Mouse (Mus musculus) bone marrow, adult 2 months (tissue): ENCODE measurements around the gene Clec4a3.
"Not testable (repeated sequence)": the region's sequence is repeated elsewhere in the genome, so short reads cannot be mapped to it uniquely, and the experiment has no call there.

Experiments used
- CTCF ChIP-seq: fragments of 200-500 bp; IDR thresholded peaks from 2 replicates; pipeline ENCODE4 v1.5.1; 2011; ENCODE audit warnings: low read length, control low read depth; ENCODE audit not compliant: control insufficient read depth, insufficient read depth
- POLR2A ChIP-seq: fragments of 200-500 bp; IDR thresholded peaks from 2 replicates; pipeline ENCODE4 v1.6.1; 2011; ENCODE audit warnings: low read depth, mild to moderate bottlenecking, control low read depth, low read length, borderline replicate concordance; ENCODE audit not compliant: control insufficient read depth

DNA sequence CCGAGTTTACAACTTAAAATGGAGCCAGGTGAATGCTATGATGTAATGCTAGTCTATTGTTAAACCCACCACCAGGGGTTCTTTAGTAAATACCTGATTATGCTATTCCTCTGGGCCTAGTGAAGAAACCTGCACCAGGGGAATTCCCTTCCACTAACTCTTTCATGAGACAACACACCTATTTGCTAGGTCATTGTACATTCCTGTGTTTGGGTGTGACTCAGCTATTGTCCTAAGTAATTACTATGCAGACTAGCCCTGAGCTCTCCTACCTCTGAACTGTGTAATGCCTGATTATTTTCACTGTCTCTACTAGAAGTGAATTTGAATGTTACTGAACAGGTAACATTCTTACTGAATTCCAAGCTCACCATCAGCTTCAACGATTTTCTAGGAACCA is 52.4 kb downstream of the Clec4a3 start:
- not testable (repeated sequence) for TF ChIP-seq CTCF, POLR2A
